Mouse (Mus musculus) myocyte (in vitro differentiated cells): ENCODE data around the gene Hipk4.

ENCODE experiments used
- CEBPB ChIP-seq: IDR thresholded peaks from 2 replicates; pipeline ENCODE4 v1.6.1; 2011; ENCODE audit warnings: mild to moderate bottlenecking, moderate library complexity; ENCODE audit not compliant: poor library complexity, insufficient read depth, severe bottlenecking
- E2F4 ChIP-seq: IDR thresholded peaks from one replicate; pipeline ENCODE4 v1.6.1; 2011; ENCODE audit warnings: mild to moderate bottlenecking, control low read depth, moderate library complexity; ENCODE audit not compliant: insufficient read depth
- MAX ChIP-seq: IDR thresholded peaks from one replicate; pipeline ENCODE4 v1.6.1; 2011; ENCODE audit warnings: low read depth, mild to moderate bottlenecking, control low read depth
- MYOD1 ChIP-seq, 3 experiments: IDR thresholded peaks; one replicate each; pipeline ENCODE4 v1.6.1; 2011; ENCODE audit warnings: control low read depth in 2 of 3, low read depth in 2 of 3, mild to moderate bottlenecking in 2 of 3, moderate library complexity in 1 of 3; ENCODE audit not compliant: insufficient read length in 2 of 3, control insufficient read depth in 1 of 3
- POLR2A ChIP-seq: IDR thresholded peaks from one replicate; pipeline ENCODE4 v1.6.1; 2011; ENCODE audit warnings: low read depth, mild to moderate bottlenecking, control low read depth, moderate library complexity; ENCODE audit not compliant: insufficient read length
- POLR2AphosphoS2 ChIP-seq: IDR thresholded peaks from one replicate; pipeline ENCODE4 v1.6.1; 2011; ENCODE audit warnings: low read depth, control low read depth; ENCODE audit not compliant: insufficient read length
- REST ChIP-seq: IDR thresholded peaks from one replicate; pipeline ENCODE4 v1.6.1; 2011; ENCODE audit warnings: mild to moderate bottlenecking, control low read depth, moderate library complexity; ENCODE audit not compliant: insufficient read depth, insufficient read length
- SRF ChIP-seq: IDR thresholded peaks from one replicate; pipeline ENCODE4 v1.6.1; 2011; ENCODE audit warnings: low read depth; ENCODE audit not compliant: control insufficient read depth, insufficient read length
- TCF12 ChIP-seq: IDR thresholded peaks from one replicate; pipeline ENCODE4 v1.6.1; 2011; ENCODE audit warnings: mild to moderate bottlenecking, control low read depth; ENCODE audit not compliant: poor library complexity, insufficient read depth, severe bottlenecking
- TCF3 ChIP-seq: IDR thresholded peaks from one replicate; pipeline ENCODE4 v1.6.1; 2011; ENCODE audit warnings: low read depth, control low read depth; ENCODE audit not compliant: insufficient read length
- USF1 ChIP-seq: IDR thresholded peaks from one replicate; pipeline ENCODE4 v1.6.1; 2011; ENCODE audit warnings: low read depth, mild to moderate bottlenecking, control low read depth, moderate library complexity

- no peak for TF ChIP-seq E2F4
- TF ChIP-seq POLR2A = no peak
- TF ChIP-seq MAX = no peak
- peak; percentile 36 for TF ChIP-seq TCF12
- no peak for TF ChIP-seq SRF
- no peak for TF ChIP-seq CEBPB
- TF ChIP-seq MYOD1 (IDR thresholded peaks at IDR 0.05; ENCODE audit: control insufficient read depth in 1 of 3, insufficient read length in 2 of 3, low read depth in 2 of 3) = peak in 2 of 3 experiments; percentile 96 to 99
- TF ChIP-seq REST = no peak
- TF ChIP-seq POLR2AphosphoS2 = no peak
- peak; percentile 57 for TF ChIP-seq USF1
- peak; percentile 58 for TF ChIP-seq TCF3
These were observed 55.4 kb downstream of the Hipk4 start for GRCm38 (mm10) chr7:27578465-27578864.
